Mouse (Mus musculus): ENCODE results near the gene Atp6v0d1.
"Not testable (repeated sequence)": the region's sequence is repeated elsewhere in the genome, so short reads cannot be mapped to it uniquely, and the experiment has no call there.

Gene Atp6v0d1

GRCm38 (mm10) chr8:105573427-105573826, 7.6 kb upstream of the Atp6v0d1 start:
- DNase-seq = peak; percentile 58

DNA sequence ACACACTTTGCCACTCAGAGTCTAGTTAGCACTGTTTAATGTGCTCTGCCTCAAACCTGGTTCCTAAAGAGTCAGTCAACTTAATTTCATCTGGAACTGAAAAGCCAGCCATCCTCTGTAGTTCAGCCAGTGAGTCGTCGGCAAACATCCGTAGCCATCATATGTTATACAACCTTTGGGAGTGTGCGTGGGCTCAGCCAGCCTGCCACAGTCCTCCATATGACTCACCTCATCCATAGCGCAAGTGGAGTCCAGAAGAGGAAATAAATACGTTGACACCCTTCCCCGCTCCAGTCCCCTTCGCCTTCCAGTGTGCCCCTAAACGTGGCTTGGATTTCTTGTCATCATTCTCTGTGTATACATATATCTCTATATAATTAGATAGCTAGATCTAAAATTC, 6.0 kb upstream of the Atp6v0d1 start:
- DNase-seq = no peak

- DNase-seq = no peak
Measured at GRCm38 (mm10) chr8:105566703-105567595, 1.1 kb upstream of the Atp6v0d1 start.

DNA sequence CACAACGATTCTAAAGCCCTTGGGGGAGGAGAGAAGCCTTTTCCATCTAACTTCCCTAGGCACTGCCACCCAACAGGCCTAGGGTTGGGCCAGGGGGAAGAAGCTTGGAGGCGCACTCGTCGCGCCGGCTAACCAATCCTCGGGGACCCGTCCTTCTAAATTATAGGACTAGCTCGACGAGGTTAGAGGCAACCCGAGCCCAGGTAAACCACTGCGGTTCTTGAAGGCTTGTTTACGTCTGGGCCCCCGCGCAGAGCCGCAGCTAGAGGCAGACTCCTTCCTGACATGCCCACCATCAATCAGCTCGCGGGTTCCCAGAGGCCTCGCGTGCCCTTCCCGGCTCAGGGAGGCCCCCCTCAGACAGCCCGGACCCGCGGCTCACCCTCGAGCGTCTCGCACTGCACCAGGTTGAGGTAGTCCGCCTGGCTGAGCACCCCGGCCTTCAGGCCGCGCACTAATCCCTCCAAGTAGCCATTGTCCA, 406 bp downstream of the Atp6v0d1 start:
- DNase-seq = no peak

- not testable (repeated sequence) for DNase-seq
Measured at GRCm38 (mm10) chr8:105564573-105565229, 1.1 kb downstream of the Atp6v0d1 start.

- DNase-seq = no peak
Measured at GRCm38 (mm10) chr8:105563871-105564270, 2.0 kb downstream of the Atp6v0d1 start.

- DNase-seq = no peak
Measured at GRCm38 (mm10) chr8:105562863-105563262, 3.0 kb downstream of the Atp6v0d1 start.

DNA sequence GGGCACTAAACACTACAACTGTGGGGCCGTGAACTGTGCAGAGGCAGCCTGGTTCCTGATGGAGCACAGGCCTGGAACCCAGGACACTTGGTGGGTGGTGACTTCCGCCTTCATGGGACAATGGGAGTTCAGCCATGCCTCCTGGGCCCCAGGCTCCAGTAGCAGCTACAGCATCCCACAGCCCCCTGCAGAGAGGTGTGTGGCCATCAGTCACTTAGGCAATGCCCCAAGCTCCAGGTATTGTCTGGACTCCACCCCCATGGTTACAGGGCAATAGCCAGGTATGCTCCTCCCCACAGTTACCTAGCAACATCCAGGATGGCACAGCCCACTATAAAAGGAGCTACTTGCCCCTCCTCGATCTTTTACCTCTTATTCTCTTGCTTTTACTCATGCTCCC, 10.6 kb downstream of the Atp6v0d1 start:
- DNase-seq = no peak

GRCm38 (mm10) chr8:105554087-105554486, 11.8 kb downstream of the Atp6v0d1 start:
- DNase-seq = peak; percentile 84

- no peak for DNase-seq
Measured at GRCm38 (mm10) chr8:105552824-105553223, 13.0 kb downstream of the Atp6v0d1 start.

- DNase-seq = no peak
Measured at GRCm38 (mm10) chr8:105552032-105552431, 13.8 kb downstream of the Atp6v0d1 start.

GRCm38 (mm10) chr8:105550083-105550482, 15.8 kb downstream of the Atp6v0d1 start:
- peak; percentile 29 for DNase-seq

- DNase-seq = no peak
Measured at GRCm38 (mm10) chr8:105549506-105549905, 16.3 kb downstream of the Atp6v0d1 start.

DNA sequence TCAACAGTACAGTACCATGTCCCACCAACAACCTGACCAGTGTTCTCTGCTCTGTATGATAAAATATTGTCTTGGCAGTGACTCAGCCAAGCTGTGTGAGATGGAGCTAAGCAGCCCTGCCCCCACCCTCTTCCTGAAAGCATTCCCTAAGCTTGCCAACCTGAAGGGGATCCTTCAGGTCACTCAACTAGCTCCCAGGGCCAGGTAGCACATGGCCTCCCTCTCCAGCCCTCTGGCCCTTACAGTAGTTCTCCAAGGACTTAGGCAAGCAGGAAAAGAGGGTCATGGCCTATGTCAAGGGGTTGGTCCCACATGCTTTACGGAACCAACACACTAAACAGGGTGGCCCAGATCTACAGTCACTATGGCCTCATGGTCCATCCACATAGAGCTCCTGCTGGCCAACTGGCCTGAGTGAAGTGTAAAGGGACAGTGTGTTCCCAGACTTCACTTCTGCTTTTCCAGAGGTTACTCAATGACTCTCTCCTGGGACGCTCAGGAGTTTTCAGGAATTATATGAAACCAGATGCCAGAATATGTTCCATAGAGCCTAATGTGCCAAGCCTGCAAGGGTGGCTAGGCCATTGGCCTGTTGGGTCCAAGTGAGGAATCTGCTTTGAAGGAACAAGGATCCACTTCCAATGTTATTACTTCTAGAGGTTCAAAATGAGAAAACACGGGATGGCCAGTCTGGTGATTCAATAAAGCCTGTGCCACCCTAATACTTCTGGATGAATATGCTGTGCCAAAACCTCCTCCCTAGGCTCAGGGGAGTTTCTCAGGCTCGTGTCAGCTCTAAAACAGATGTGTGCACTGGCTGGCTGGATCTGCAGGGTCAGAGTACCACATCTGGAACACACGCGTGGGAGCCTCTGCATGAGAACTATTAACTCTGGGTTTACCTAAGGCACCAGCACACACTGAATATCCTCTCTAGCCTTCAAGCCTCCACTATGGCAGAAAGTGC, 19.2 kb downstream of the Atp6v0d1 start:
- no peak for DNase-seq

- DNase-seq = no peak
Measured at GRCm38 (mm10) chr8:105545249-105545648, 20.6 kb downstream of the Atp6v0d1 start.

DNA sequence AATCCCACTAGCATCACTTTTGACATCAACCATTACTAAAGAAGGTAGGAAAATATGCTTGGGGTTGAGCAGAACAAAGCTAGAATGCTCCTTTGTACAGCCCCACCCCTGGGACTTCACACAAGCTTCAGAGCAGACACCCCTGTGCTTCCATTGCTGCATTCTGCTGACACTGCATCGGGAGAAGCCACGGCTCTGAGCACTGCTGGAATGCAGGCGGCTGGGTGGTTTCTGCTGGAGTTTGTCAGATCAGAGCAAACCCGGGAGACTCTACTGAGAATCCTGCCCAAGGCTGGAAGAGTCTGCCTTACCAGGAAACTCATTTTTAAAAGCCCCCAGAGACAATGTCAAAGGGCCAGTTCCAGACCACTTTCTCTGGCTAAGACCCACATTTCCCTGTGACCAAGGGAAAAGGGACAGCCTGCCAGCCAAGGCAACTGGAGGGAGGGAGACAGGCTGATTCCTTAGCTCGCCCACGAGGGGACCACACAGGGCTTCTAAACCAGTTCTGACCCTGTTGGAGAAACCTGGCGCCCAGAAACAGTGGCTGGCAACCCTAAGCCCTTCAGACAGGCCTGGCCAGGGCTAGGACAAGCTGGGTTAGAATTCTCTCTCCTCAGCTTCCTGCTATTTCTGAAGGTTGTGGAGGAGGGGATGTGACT, 21.2 kb downstream of the Atp6v0d1 start:
- DNase-seq = peak; percentile 68

GRCm38 (mm10) chr8:105543703-105544102, 22.1 kb downstream of the Atp6v0d1 start:
- DNase-seq = no peak

- no peak for DNase-seq
Measured at GRCm38 (mm10) chr8:105542808-105543207, 23.0 kb downstream of the Atp6v0d1 start.

- no peak for DNase-seq
Measured at GRCm38 (mm10) chr8:105542032-105542656, 23.7 kb downstream of the Atp6v0d1 start.

DNA sequence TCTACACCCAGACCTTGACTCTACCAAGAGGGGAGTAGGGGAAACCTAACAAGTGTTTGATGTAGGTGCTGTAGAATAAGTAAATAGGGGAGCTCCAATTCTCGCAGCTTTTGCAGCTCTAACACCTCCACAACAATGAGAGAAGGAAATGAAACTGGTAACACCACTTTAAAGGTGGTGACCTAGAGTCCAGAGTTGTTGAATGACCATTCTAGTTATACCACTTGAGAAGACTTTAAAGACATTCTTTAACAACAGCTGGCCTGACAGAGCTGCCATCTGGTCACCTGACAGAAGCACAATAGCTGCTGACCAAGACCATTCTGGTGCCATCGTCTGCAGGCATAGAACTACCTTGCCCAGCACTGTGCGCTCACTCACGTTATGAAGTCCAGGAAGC, 26.9 kb downstream of the Atp6v0d1 start:
- no peak for DNase-seq

GRCm38 (mm10) chr8:105537011-105537677, 28.7 kb downstream of the Atp6v0d1 start:
- DNase-seq = no peak
